Mouse (Mus musculus) forebrain, embryonic 14.5 days (tissue): ENCODE data around the gene Ddi2. TPM values are rescaled to one million over a fixed set of nuclear protein-coding genes. Genes with fewer than 3 reads are reported as not detected.
A peak's percentile ranks its signal among the peaks of the same experiment; 100 is the strongest.

ENCODE experiments used
- ATAC-seq: fragments of 200-750 bp; cut with Nextera tagmentation; 2 replicates; pipeline ENCODE4 v1.8.0; 2017; ENCODE audit warnings: mild to moderate bottlenecking, moderate library complexity
- DNase-seq: peaks from one replicate; pipeline ENCODE4 v3.0.0-alpha.2; 2015; ENCODE audit warnings: low spot score
- H3K27ac ChIP-seq: fragments of 300-500 bp; sonication (generic); 2 replicates; pipeline ENCODE4 v1.5.1; 2014; ENCODE audit warnings: low read depth, mild to moderate bottlenecking, control low read depth, low read length, moderate library complexity
- H3K27me3 ChIP-seq: fragments of 300-500 bp; sonication (generic); replicated peaks from 2 replicates; pipeline ENCODE4 v1.6.1; 2014; ENCODE audit warnings: low read length, control low read depth, mixed read lengths; ENCODE audit not compliant: control insufficient read depth, insufficient read depth
- H3K36me3 ChIP-seq: fragments of 300-500 bp; sonication (generic); 2 replicates; pipeline ENCODE4 v1.6.1; 2014; ENCODE audit warnings: low read length, control low read depth; ENCODE audit not compliant: control insufficient read depth, insufficient read depth
- H3K4me1 ChIP-seq: fragments of 300-500 bp; sonication (generic); 2 replicates; pipeline ENCODE4 v1.6.1; 2014; ENCODE audit warnings: antibody characterized with exemption, low read length, control low read depth; ENCODE audit not compliant: control insufficient read depth, insufficient read depth
- H3K4me2 ChIP-seq: fragments of 300-500 bp; sonication (generic); 2 replicates; pipeline ENCODE4 v1.6.1; 2014; ENCODE audit warnings: mild to moderate bottlenecking, control low read depth, low read length
- H3K4me3 ChIP-seq: fragments of 300-500 bp; sonication (generic); 2 replicates; pipeline ENCODE4 v1.5.1; 2014; ENCODE audit warnings: low read depth, low read length, control low read depth
- H3K9ac ChIP-seq: fragments of 300-500 bp; sonication (generic); 2 replicates; pipeline ENCODE4 v1.6.1; 2014; ENCODE audit warnings: mild to moderate bottlenecking, low read length, control low read depth, moderate library complexity
- H3K9me3 ChIP-seq: fragments of 300-500 bp; sonication (generic); replicated peaks from 2 replicates; pipeline ENCODE4 v1.6.1; 2016; ENCODE audit warnings: low read length, control low read depth, mixed read lengths; ENCODE audit not compliant: control insufficient read depth
- WGBS: fragments of 180-500 bp; shearing (Covaris S2); extraction: QIAGEN DNeasy Blood & Tissue Kit; methylation state at CpG from one replicate; pipeline ENCODE4 v1.1.7; 2014; 5-methylcytosine and 5-hydroxymethylcytosine counted together
- polyA plus RNA-seq: library from polyadenylated mRNA; unstranded; fragments of >200 nt; fragmentation: Nextera tagmentation; extraction: Ambion mirVana; gene quantifications from 2 replicates; pipeline ENCODE4 v1.2.1, GENCODE M21; 2014

Ddi2 gene
- polyA plus RNA-seq, 1 experiment from 2014 or later, result 6.7 TPM

DNA sequence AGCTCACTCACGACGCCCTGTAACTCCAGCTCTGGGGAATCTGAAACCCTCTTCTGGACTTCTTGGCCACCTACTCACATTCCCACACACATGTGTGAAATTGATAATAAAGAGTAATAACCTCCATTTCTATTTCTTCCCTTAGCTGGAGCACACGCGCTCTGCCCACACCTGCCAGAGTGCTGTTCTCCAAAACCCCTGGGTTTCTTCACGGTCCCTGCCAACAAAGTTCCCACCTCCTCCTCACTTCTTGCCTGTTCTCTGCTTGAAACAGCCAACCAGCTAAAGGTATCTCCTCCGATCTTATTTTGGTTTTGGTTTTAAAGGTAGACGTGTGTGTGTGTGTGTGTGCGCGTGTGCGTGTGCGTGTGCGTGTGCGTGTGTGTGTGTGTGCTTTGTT, 7.2 kb upstream of the Ddi2 start:
- H3K4me2 ChIP-seq, result no peak overlapping the region
- no peaks in the 10 kb centered on the region for H3K36me3 ChIP-seq
- no peaks in the 10 kb centered on the region for H3K4me1 ChIP-seq
- H3K27ac ChIP-seq, result no peak overlapping the region
- DNase-seq (no peak), ATAC-seq (no peak)
- no peak overlapping the region for H3K9ac ChIP-seq
- H3K27me3 ChIP-seq, result no peaks in the 10 kb centered on the region
- no peak overlapping the region for H3K4me3 ChIP-seq
- 87% methylated on average over 13 of the region's 13 CpGs for WGBS
- no peaks in the 10 kb centered on the region for H3K9me3 ChIP-seq

DNA sequence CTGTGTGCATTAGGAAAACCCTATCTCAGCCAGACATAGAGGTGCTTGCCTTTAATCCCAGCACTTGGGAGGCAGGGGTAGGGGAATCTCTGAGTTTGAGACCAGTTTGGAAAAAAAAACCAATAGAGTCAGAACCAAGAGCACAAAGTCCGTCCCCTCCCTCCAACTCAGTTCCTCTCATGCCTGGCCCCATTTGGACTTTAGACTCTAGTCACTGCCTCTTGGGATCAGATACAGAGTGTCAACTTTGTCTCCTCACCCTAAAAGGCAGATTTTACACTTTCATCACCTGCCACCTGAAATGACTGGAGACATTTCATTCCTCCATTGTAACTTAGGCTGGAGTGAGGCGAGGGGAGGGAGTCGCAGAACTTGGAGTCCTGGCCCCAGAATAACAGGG, 6.0 kb upstream of the Ddi2 start:
- no peak overlapping the region for H3K4me2 ChIP-seq
- H3K4me1 ChIP-seq, result no peaks in the 10 kb centered on the region
- 63% methylated on average over 3 of the region's 3 CpGs for WGBS
- no peaks in the 10 kb centered on the region for H3K27me3 ChIP-seq
- no peak overlapping the region for H3K4me3 ChIP-seq
- H3K36me3 ChIP-seq, result no peaks in the 10 kb centered on the region
- no peak overlapping the region for H3K27ac ChIP-seq
- no peaks in the 10 kb centered on the region for H3K9me3 ChIP-seq
- H3K9ac ChIP-seq, result no peak overlapping the region
- DNase-seq (no peak), ATAC-seq (no peak)

DNA sequence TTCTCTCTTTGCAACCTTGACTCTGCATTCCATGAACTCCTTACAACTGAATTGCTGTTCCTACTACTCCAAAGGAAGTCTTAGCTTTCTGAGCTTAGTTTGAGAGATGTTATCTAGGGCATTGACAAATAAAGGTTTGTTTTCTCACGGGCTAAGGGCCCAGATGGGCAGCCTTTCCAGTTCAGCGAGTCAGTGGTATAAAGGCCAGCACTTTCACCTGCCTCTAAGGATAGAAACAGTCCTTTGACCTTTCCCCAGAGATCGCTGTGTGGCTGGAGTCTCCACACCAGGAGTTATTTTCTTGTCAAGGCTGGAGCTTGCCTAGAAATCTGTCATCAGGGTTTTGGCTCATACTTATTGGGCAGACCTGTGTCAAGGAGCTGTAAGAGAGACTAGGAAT, 2.5 kb upstream of the Ddi2 start:
- no peak for DNase-seq
- H3K9me3 ChIP-seq, result no peaks in the 10 kb centered on the region
- no peak overlapping the region for H3K4me3 ChIP-seq
- H3K4me2 ChIP-seq, result no peak overlapping the region
- no peak overlapping the region for H3K27ac ChIP-seq
- H3K27me3 ChIP-seq, result no peaks in the 10 kb centered on the region
- no peaks in the 10 kb centered on the region for H3K36me3 ChIP-seq
- H3K9ac ChIP-seq, result no peak overlapping the region
- ATAC-seq, result no peak
- H3K4me1 ChIP-seq, result peaks cover 13% of the 10 kb centered on the region
- WGBS, result 59% methylated on average over 3 of the region's 3 CpGs

DNA sequence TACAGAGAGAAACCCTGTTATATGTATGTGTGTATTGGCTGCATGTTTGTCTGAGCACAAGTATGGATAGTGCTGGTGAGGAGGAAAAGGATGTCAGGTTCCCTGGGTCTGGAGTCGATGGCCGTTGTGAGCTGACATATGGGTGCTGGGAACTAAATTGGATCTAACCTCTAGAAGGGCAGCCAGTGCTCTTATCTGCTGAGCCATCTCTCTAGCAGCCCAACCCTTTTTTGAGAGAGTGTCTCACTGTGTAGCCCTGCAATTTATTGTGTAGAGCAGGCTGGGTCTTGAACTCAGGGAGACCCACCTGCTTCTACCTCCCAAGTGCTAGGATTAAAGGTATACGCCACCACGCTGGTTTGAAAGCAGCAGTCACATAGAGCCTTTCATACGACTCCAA, 2.1 kb upstream of the Ddi2 start:
- Histone ChIP-seq H3K36me3 (no peaks in the 10 kb centered on the region), H3K4me1 (peaks cover 13% of the 10 kb centered on the region), H3K27ac (no peak overlapping the region), H3K4me2 (no peak overlapping the region), H3K9me3 (no peaks in the 10 kb centered on the region), H3K27me3 (no peaks in the 10 kb centered on the region), H3K4me3 (no peak overlapping the region), H3K9ac (no peak overlapping the region; the same call in 1 of the 2 replicates)
- WGBS, result 82% methylated on average over 5 of the region's 5 CpGs
- ATAC-seq (no peak), DNase-seq (no peak)

DNA sequence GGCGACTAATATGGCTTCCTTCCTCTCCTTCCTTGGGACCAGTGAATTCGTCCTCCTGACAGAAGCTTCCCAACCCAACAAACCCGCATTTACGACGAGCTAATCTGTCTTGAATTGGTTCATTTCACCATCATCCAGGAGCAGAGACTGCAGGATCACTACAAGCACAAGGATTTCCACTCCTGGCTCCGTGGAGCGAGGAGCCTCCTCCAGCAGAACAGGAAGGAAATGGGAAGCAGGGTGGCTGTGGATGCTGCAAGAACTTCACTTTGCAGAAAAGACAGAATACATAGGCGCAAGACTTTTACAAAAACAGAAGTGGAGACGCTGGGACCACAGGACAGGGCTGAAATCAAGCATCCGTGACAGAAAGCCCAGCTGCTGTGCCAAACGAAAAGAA, 1.4 kb upstream of the Ddi2 start:
- Histone ChIP-seq H3K27ac (no peak overlapping the region), H3K9me3 (no peaks in the 10 kb centered on the region), H3K4me1 (peaks cover 13% of the 10 kb centered on the region), H3K4me3 (no peak overlapping the region), H3K9ac (no peak overlapping the region), H3K4me2 (no peak overlapping the region), H3K27me3 (no peaks in the 10 kb centered on the region), H3K36me3 (0 out of 2 replicates have a peak, but pooled peaks cover 4% of the 10 kb centered on the region)
- DNase-seq (no peak), ATAC-seq (no peak)
- WGBS, result 70% methylated on average over 11 of the region's 11 CpGs

DNA sequence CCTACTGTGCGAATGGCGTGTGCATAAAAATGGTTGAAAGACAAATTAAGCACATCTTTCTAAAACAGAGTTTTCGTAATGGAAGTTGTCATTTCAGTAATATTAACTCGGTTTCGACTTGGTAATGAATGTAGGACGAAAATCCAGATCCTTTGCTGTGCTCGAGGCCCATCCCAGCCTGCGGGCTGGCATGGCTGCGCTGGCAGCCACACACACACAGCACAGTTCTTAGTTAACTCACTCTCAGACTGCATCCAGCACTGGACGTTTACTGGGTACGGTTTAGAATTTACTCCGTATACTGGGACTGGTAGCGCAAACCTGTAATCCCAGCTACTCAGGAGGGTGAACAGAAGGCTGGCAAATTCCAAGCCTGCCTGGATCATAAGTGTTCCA, 452 bp upstream of the Ddi2 start:
- Histone ChIP-seq H3K36me3 (0 out of 2 replicates have a peak, but pooled peaks cover 4% of the 10 kb centered on the region), H3K4me2 (peak overlapping the region; percentile 91), H3K27ac (peak overlapping the region; percentile 91; the same call in 1 of the 2 replicates), H3K9me3 (no peaks in the 10 kb centered on the region), H3K4me1 (peaks cover 13% of the 10 kb centered on the region), H3K27me3 (no peaks in the 10 kb centered on the region), H3K9ac (peak overlapping the region; percentile 96), H3K4me3 (peak overlapping the region; percentile 96)
- DNase-seq, result no peak
- peak; percentile 63 for ATAC-seq
- WGBS, result 7% methylated on average over 13 of the region's 13 CpGs

DNA sequence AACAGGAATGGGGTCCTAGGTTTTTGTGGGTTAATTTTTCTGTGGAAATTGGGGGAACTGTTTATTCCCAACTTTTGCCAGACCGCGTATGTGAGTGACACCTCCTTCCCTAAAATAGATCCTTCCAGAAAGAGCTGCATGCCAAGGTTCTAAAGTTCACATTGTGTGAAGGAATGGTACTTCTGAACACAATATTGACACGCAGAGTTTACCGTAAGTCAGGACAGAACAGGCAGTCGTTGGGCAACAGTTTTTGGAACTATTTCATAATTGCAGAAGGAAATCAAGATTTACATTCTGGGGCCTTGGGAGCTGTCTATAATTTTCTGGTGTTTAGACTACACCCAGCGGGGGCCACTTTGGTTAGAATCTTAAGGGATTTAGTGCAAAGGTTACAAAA, 1.3 kb downstream of the Ddi2 start:
- no peak for DNase-seq
- WGBS, result 81% methylated on average over 6 of the region's 6 CpGs
- Histone ChIP-seq H3K27ac (no peak overlapping the region), H3K9ac (peak overlapping the region; percentile 96), H3K4me3 (peak overlapping the region; percentile 96), H3K36me3 (0 out of 2 replicates have a peak, but pooled peaks cover 4% of the 10 kb centered on the region), H3K27me3 (no peaks in the 10 kb centered on the region), H3K4me1 (peaks cover 13% of the 10 kb centered on the region), H3K4me2 (peak overlapping the region; percentile 91), H3K9me3 (no peaks in the 10 kb centered on the region)
- ATAC-seq, result no peak

DNA sequence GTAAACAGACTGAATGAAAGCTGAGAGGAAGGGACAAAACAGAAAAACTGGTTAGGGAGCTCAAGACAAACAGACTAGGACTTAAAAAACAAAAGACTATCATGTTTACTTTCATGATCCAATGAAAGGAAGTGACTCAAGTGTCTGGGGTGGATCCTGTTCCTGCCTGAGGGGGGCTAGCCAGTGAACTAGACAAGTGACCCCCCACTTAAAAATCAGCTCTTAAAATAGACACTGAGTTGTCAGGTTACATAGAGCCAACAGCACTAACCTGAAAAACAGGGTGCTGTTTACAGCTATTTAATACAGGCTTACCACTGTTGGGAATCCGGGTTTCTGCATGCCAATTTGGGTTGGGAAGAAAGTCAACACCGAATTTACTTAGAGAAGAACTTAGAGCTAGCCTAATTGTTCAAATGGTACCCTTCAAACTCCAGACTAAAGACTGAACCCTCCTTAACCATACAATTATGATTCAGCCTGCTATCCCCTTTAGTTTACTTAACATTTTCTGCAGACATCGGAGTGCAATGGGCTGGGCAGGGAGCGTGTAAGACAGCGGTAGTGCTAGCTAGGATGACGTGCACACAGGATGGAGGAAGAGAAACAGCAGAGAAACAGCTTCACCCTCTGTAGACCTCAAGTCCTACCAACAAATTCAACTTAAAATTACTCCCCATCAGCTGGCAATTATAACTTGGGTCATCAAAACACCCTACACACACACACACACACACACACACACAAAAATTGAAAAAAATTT, 2.3 kb downstream of the Ddi2 start:
- Histone ChIP-seq H3K36me3 (0 out of 2 replicates have a peak, but pooled peaks cover 4% of the 10 kb centered on the region), H3K4me3 (no peak overlapping the region; the same call in 1 of the 2 replicates), H3K27ac (no peak overlapping the region), H3K9me3 (no peaks in the 10 kb centered on the region), H3K4me2 (no peak overlapping the region), H3K4me1 (peaks cover 13% of the 10 kb centered on the region), H3K27me3 (no peaks in the 10 kb centered on the region), H3K9ac (no peak overlapping the region)
- DNase-seq (no peak), ATAC-seq (no peak)
- WGBS, result 85% methylated on average over 6 of the region's 6 CpGs

DNA sequence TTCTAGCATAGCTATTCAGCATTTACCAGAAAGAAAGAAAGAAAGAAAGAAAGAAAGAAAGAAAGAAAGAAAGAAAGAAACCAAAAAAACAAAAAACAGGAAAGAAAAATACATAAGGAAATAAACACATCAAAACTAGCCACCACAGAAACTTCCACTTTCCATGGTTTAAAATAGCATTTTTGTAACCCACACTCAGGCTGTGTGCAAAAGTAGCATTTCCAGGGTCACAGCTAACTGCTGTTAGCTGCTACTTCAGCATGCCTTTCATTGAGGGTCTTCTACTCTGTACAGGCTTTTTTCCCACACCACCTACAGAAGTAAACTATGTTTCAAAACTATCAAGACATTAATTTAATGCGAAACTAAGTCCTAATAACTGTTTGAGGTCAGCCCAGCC, 3.9 kb downstream of the Ddi2 start:
- no peak overlapping the region for H3K4me2 ChIP-seq
- peaks cover 13% of the 10 kb centered on the region for H3K4me1 ChIP-seq
- H3K9me3 ChIP-seq, result no peaks in the 10 kb centered on the region
- H3K4me3 ChIP-seq, result no peak overlapping the region
- 90% methylated on average over 1 of the region's 1 CpGs for WGBS
- H3K9ac ChIP-seq, result no peak overlapping the region
- no peak overlapping the region for H3K27ac ChIP-seq
- 0 out of 2 replicates have a peak, but pooled peaks cover 4% of the 10 kb centered on the region for H3K36me3 ChIP-seq
- no peaks in the 10 kb centered on the region for H3K27me3 ChIP-seq
- ATAC-seq (no peak), DNase-seq (no peak)
